ENCODE assay signal across 8 mouse cellular contexts in the genomic region with DNA sequence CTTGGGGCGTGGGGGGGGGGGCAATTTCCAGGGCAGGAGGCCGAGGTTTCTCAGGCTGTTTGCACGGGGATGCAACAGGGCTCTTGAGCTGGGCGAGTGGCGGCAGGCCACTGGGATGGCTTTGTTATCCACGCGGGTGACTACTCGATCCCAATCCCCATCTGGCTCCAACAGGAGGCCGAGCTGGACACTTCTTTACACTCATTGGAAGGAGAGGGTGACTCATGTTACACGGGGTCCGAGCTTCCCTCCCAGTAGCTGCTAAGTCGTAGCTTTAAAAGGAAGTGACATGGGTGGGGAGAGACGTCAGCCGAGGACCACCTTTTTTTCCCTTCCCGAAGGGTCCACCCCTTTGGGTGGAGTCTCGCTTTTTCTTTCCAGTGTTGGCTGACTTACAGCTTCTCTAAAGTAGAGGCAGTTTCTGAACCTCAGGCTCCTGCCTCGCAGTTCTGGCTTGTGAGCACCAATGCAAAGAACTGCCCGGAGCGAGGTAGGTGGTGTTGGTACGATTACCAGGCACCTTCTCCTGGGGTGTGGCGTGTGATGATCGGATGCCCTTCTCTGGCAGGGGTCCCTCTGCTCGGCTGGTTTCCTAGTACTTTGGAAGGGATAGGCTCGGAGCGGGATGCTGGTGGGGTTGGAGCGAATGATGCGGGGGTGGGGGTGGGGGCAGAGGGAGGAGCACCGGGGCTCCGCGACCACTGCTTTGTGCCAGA. TPM values are rescaled to one million over a fixed set of nuclear protein-coding genes. Genes with fewer than 3 reads are reported as not detected.
DNase-seq lines count a peak whose midpoint lies in the region; ATAC-seq and TF ChIP-seq lines count a peak whose summit lies in the region.

No protein-coding gene starts in this region.

- H3K4me3 ChIP-seq in gastrocnemius, adult 2 months: peak overlapping the region; percentile 75
- peak overlapping the region; percentile 67 for H3K4me3 ChIP-seq in hindbrain, postnatal 0 days (ENCODE audit: low read length)
- H3K4me3 ChIP-seq in left cerebral cortex, adult 2 months: peak overlapping the region; percentile 68
- H3K4me3 ChIP-seq in macrophage (ENCODE audit: inconsistent target): peak overlapping the region; percentile 78

- no peaks in the 10 kb centered on the region for H3K9me3 ChIP-seq in hindbrain, postnatal 0 days (ENCODE audit: low read length)

- WGBS in hindbrain, postnatal 0 days: 1% methylated on average over 30 of the region's 30 CpGs
- WGBS in macrophage (ENCODE audit: missing documents): under 1% methylated on average over 30 of the region's 30 CpGs

- H3K27me3 ChIP-seq in hindbrain, postnatal 0 days (ENCODE audit: insufficient read depth, low read length): no peaks in the 10 kb centered on the region

- peaks cover 17% of the 10 kb centered on the region; the same call in 1 of the 2 replicates for H3K4me1 ChIP-seq in hindbrain, postnatal 0 days (ENCODE audit: insufficient read depth, low read length)

- peak overlapping the region; percentile 96 for H3K4me2 ChIP-seq in hindbrain, postnatal 0 days (ENCODE audit: low read depth, low read length)

- peak overlapping the region; percentile 61 for H3K9ac ChIP-seq in hindbrain, postnatal 0 days (replicated peaks; ENCODE audit: low read length)

- no peaks in the 10 kb centered on the region for H3K36me3 ChIP-seq in hindbrain, postnatal 0 days (ENCODE audit: insufficient read depth, low read length)
- H3K36me3 ChIP-seq in macrophage (ENCODE audit: inconsistent target): no peaks in the 10 kb centered on the region

- no peak for TF ChIP-seq CTCF in gastrocnemius, adult 2 months (IDR thresholded peaks at IDR 0.05)
- TF ChIP-seq CTCF in hindbrain, postnatal 0 days (IDR thresholded peaks at IDR 0.05; ENCODE audit: low read depth): no peak
- no peak for TF ChIP-seq CTCF in left cerebral cortex, adult 2 months (IDR thresholded peaks at IDR 0.05)

- peak overlapping the region; percentile 87 for H3K27ac ChIP-seq in gastrocnemius, adult 2 months
- peak overlapping the region; percentile 89 for H3K27ac ChIP-seq in hindbrain, postnatal 0 days
- H3K27ac ChIP-seq in left cerebral cortex, adult 2 months: peak overlapping the region; percentile 94
- H3K27ac ChIP-seq in macrophage: peak overlapping the region; percentile 56

- peak; percentile 84 for DNase-seq in adipocyte (ENCODE audit: low spot score)
- DNase-seq in gastrocnemius, adult 2 months: peak; percentile 76
- peak; percentile 94 for DNase-seq in hindbrain, postnatal 0 days (ENCODE audit: low spot score)
- DNase-seq in left cerebral cortex, adult 2 months (ENCODE audit: extremely low spot score in 1 of 2, low spot score in 2 of 2): peak; percentile 75 to 79
- DNase-seq in right cerebral cortex, adult 18-20 months: peak; percentile 89
- DNase-seq in urinary bladder, postnatal 14 days (ENCODE audit: low spot score): peak; percentile 73

- peaks cover 17% of the 10 kb centered on the region for H3K79me2 ChIP-seq in macrophage (ENCODE audit: inconsistent target)

- intact Hi-C loops in gastrocnemius, adult 2 months (cut with DNase I): no loop called here
- intact Hi-C loops in left cerebral cortex, adult 2 months (cut with DNase I): loop anchor here (2.0 kb wide), 2 partner anchors 76 to 94 kb away; no protein-coding TSS in a partner anchor

- peak; percentile 96 for ATAC-seq in common myeloid progenitor, adult 5-6 weeks (replicated peaks; ENCODE audit: low read depth, poor library complexity, severe bottlenecking)
- peak; percentile 96 for ATAC-seq in hindbrain, postnatal 0 days

RNA-seq across cellular contexts. Expression of gene Agpat4, which starts 0.6 kb away (rescaled TPM):
- total RNA-seq in common myeloid progenitor, adult 5-6 weeks (2017): 7.0 and 11.6 TPM in 2 replicates
- total RNA-seq in gastrocnemius, adult 2 months (2021): 1 to 10 TPM; 2.0 to 3.0 TPM
- 53.6 and 59.3 TPM in 2 replicates for total RNA-seq in hindbrain, postnatal 0 days (2014; rRNA removed)
- 56.6 and 61.5 TPM in 2 replicates for polyA plus RNA-seq in hindbrain, postnatal 0 days (2015; fragmentation: Nextera tagmentation; extraction: Ambion mirVana)
- 10 to 100 TPM; 55.8 to 59.3 TPM for total RNA-seq in left cerebral cortex, adult 2 months (2021)
- 10 to 100 TPM in 12 of 26 experiments, 1 to 10 TPM in 14; 3.6 to 32.2 (median 8.6) TPM for total RNA-seq in macrophage (2018; cell fraction: chromatin; rRNA removed)
- 10 to 100 TPM in 5 of 26 experiments, 1 to 10 TPM in 21; 5.8 to 15.9 (median 8.2) TPM for total RNA-seq in macrophage (2018; cell fraction: cytosol; rRNA removed)
- 10 to 100 TPM in 13 of 26 experiments, 1 to 10 TPM in 13; 4.5 to 26.1 (median 9.9) TPM for total RNA-seq in macrophage (2018; cell fraction: nucleus; rRNA removed)
- 7.5 to 13.8 TPM (median 8.0 TPM) in 3 replicates for polyA plus RNA-seq in macrophage (2018)

Comparison
In these comparisons a context has a peak if more than half of its experiments do, and no peak if none do; other contexts are left out.
1. Peak in every context shown above with its lines: DNase-seq, ATAC-seq, H3K4me3 ChIP-seq and H3K27ac ChIP-seq.